Mouse (Mus musculus): ENCODE measurements around the gene Rtl9.

GRCm38 (mm10) chrX:143097551-143097950 is 1.8 kb upstream of the Rtl9 start:
- TF ChIP-seq CTCF (IDR thresholded peaks at IDR 0.05; ENCODE audit: borderline replicate concordance, control insufficient read depth, extremely low read depth, insufficient read depth, low read length, poor library complexity) (no peak), POLR2A (IDR thresholded peaks at IDR 0.05; ENCODE audit: control insufficient read depth, extremely low read depth, insufficient read depth, low read length, poor library complexity) (no peak)
